Mouse (Mus musculus) liver, postnatal 0 days (tissue): ENCODE results near the gene Elk3.

ENCODE experiments used
- CTCF ChIP-seq: sonication (generic); IDR thresholded peaks from 2 replicates; pipeline ENCODE4 v1.5.1; 2016; ENCODE audit warnings: antibody characterized with exemption, low read depth
- EP300 ChIP-seq: IDR thresholded peaks from 2 replicates; pipeline ENCODE4 v1.6.1; 2016; ENCODE audit warnings: antibody characterized with exemption, low read depth, mild to moderate bottlenecking

- TF ChIP-seq CTCF (no peak), EP300 (no peak)
Measured at GRCm38 (mm10) chr10:93324438-93324837, 13.5 kb upstream of the Elk3 start.
